Mouse (Mus musculus) heart, adult 2 months (tissue): ENCODE data around the gene Rimbp3. TPM values are rescaled to one million over a fixed set of nuclear protein-coding genes. Genes with fewer than 3 reads are reported as not detected.
A peak's percentile ranks its signal among the peaks of the same experiment; 100 is the strongest.

Experiments
- DNase-seq, 2 experiments: peaks; one replicate each; pipeline ENCODE4 v3.0.0; 2021
- H3K27ac ChIP-seq: fragments of 200-600 bp; 2 replicates; pipeline ENCODE4 v1.8.1; 2022
- H3K27me3 ChIP-seq: fragments of 200-500 bp; 2 replicates; pipeline ENCODE4 v1.6.1; 2012; ENCODE audit warnings: mild to moderate bottlenecking, low read length, inconsistent platforms, mixed read lengths; ENCODE audit not compliant: control insufficient read depth, insufficient read depth
- H3K36me3 ChIP-seq: fragments of 200-500 bp; 2 replicates; pipeline ENCODE4 v1.6.1; 2012; ENCODE audit warnings: low read length, inconsistent platforms; ENCODE audit not compliant: control insufficient read depth, insufficient read depth
- H3K4me1 ChIP-seq: fragments of 200-500 bp; 2 replicates; pipeline ENCODE4 v1.6.1; 2011; ENCODE audit warnings: low read length; ENCODE audit not compliant: control insufficient read depth, insufficient read depth
- H3K4me3 ChIP-seq: fragments of 200-600 bp; 2 replicates; pipeline ENCODE4 v1.8.1; 2022
- H3K79me2 ChIP-seq: fragments of 200-500 bp; replicated peaks from 2 replicates; pipeline ENCODE4 v1.6.1; 2012; ENCODE audit warnings: mild to moderate bottlenecking, inconsistent platforms, low read length, moderate library complexity, mixed read lengths; ENCODE audit not compliant: control insufficient read depth, insufficient read depth
- H3K9ac ChIP-seq: fragments of 200-500 bp; 2 replicates; pipeline ENCODE4 v1.6.1; 2012; ENCODE audit warnings: low read depth, mild to moderate bottlenecking, control low read depth, inconsistent platforms, low read length, mixed read lengths
- CTCF ChIP-seq: fragments of 200-600 bp; IDR thresholded peaks from 2 replicates; pipeline ENCODE4 v1.8.1; 2022; ENCODE audit warnings: antibody characterized with exemption, mild to moderate bottlenecking, moderate library complexity
- EP300 ChIP-seq: fragments of 200-500 bp; IDR thresholded peaks from 2 replicates; pipeline ENCODE4 v1.6.1; 2011; ENCODE audit warnings: low read depth, low read length, control low read depth; ENCODE audit not compliant: insufficient read depth
- POLR2A ChIP-seq: fragments of 200-500 bp; IDR thresholded peaks from 2 replicates; pipeline ENCODE4 v1.6.1; 2011; ENCODE audit warnings: mild to moderate bottlenecking, low read depth, low read length, control low read depth; ENCODE audit not compliant: insufficient read depth
- WGBS: fragments of 180-500 bp; shearing (Covaris S2); methylation state at CpG from one replicate; pipeline ENCODE4 v1.1.7; 2018; 5-methylcytosine and 5-hydroxymethylcytosine counted together
- intact Hi-C: fragments of 180-260 bp; cut with DNase I; formaldehyde crosslinking; loops from one replicate; pipeline ENCODE4 v1.15.1; 2025
- polyA plus RNA-seq: library from polyadenylated mRNA; depleted of rRNA; stranded (reverse); fragments of >200 nt; gene quantifications from 2 replicates; pipeline ENCODE4 v1.2.3, GENCODE M21; 2012
- total RNA-seq, 2 experiments: library from RNA; stranded (reverse); gene quantifications; 2 replicates each; pipeline ENCODE4 v1.2.3; 2021

Rimbp3 gene
- total and polyA plus RNA-seq, 3 experiments: 0.13 to 0.16 (median 0.14) TPM

DNA sequence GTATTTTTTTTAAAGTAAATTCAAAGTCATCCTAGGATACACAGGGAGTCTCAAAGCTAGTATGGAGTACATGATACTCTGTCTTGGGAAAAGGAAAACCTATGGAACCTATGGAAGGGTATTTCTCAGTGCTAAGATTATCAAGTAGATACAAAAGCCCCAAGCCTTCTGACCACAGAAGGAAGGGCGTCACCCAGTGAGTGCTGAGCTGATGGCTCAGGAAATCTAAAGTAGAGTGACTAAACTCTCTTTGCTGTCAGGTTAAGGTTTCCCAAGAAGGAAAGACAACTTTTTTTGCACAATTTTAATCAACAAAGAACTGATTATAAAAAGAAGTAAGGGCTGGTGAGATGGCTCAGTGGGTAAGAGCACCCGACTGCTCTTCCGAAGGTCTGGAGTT, 28.7 kb upstream of the Rimbp3 start:
- DNase-seq: no peak
- H3K27ac ChIP-seq: no peak overlapping the region
- peaks cover 19% of the 10 kb centered on the region for H3K36me3 ChIP-seq
- intact Hi-C loops: no loop called here
- TF ChIP-seq CTCF: no peak
- TF ChIP-seq EP300: no peak
- no peak for TF ChIP-seq POLR2A
- H3K79me2 ChIP-seq: peaks cover 9% of the 10 kb centered on the region
- no peak overlapping the region for H3K9ac ChIP-seq
- H3K4me1 ChIP-seq: peaks cover 11% of the 10 kb centered on the region
- 92% methylated on average over 3 of the region's 3 CpGs for WGBS
- no peaks in the 10 kb centered on the region for H3K27me3 ChIP-seq
- H3K4me3 ChIP-seq: no peak overlapping the region

DNA sequence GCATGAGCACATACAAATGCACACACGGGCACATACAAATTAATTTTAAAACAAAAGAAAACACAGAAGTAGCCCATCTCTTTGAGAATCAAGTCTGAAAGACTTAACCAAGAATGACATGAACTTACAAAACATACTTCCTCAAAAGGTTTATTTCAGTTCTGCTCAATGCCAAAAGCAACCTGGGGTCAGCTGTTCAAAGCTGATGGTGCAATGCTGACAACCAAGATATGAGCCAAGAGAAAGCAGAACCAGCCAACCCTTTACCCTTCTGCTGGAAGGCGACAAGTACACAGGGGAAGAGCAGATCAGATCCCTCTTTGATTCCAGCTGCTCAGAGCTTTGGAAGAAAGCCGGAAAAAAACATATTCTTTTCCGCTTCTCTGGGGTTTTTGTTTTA, 27.0 kb upstream of the Rimbp3 start:
- Histone ChIP-seq H3K27ac (no peak overlapping the region), H3K9ac (no peak overlapping the region), H3K36me3 (peaks cover 13% of the 10 kb centered on the region), H3K27me3 (no peaks in the 10 kb centered on the region), H3K4me3 (no peak overlapping the region), H3K79me2 (peaks cover 13% of the 10 kb centered on the region), H3K4me1 (peaks cover 11% of the 10 kb centered on the region)
- DNase-seq: peak in 1 of 2 experiments; percentile 61
- WGBS: 48% methylated on average over 4 of the region's 4 CpGs
- TF ChIP-seq CTCF: no peak
- no peak for TF ChIP-seq POLR2A
- TF ChIP-seq EP300: no peak
- intact Hi-C loops: no loop called here

GRCm38 (mm10) chr16:17182136-17182535, 26.3 kb upstream of the Rimbp3 start:
- 41% methylated on average over 2 of the region's 2 CpGs for WGBS
- intact Hi-C loops: no loop called here
- H3K27ac ChIP-seq: no peak overlapping the region

DNA sequence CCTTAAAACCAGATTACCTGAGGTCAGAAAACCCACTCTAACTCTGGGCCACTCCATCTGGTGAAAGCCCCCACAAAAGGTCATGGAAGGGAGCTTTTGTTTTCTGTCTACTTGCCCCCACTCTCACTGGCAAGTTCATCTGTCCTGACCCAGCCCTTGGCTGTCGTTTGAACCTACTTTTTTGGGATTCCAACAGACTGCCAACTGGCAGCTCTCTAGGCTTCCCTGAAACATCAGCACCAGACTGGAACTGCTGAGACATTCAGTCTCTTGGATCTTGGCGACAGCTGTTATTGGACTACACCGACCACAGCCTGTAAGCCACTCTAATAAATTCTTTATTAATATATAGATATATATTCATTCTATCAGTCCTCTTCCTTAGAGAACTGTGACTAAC, 25.4 kb upstream of the Rimbp3 start:
- peak in 1 of 2 experiments; percentile 11 for DNase-seq
- no peak overlapping the region for H3K9ac ChIP-seq
- peaks cover 12% of the 10 kb centered on the region for H3K36me3 ChIP-seq
- H3K79me2 ChIP-seq: peaks cover 8% of the 10 kb centered on the region
- no peak for TF ChIP-seq POLR2A
- TF ChIP-seq EP300: no peak
- TF ChIP-seq CTCF: no peak
- WGBS: 41% methylated on average over 3 of the region's 3 CpGs
- H3K4me3 ChIP-seq: no peak overlapping the region
- H3K4me1 ChIP-seq: peaks cover 6% of the 10 kb centered on the region
- H3K27me3 ChIP-seq: no peaks in the 10 kb centered on the region
- intact Hi-C loops: no loop called here
- H3K27ac ChIP-seq: no peak overlapping the region

More at GRCm38 (mm10) chr16:17182136-17182535, 26.3 kb upstream of the Rimbp3 start:
- Histone ChIP-seq H3K79me2 (peaks cover 13% of the 10 kb centered on the region), H3K27me3 (no peaks in the 10 kb centered on the region), H3K4me3 (no peak overlapping the region), H3K36me3 (peaks cover 13% of the 10 kb centered on the region), H3K9ac (no peak overlapping the region), H3K4me1 (peaks cover 11% of the 10 kb centered on the region)
- DNase-seq: no peak
- TF ChIP-seq CTCF (no peak), EP300 (no peak), POLR2A (no peak)

GRCm38 (mm10) chr16:17185475-17185874, 22.9 kb upstream of the Rimbp3 start:
- DNase-seq: no peak
- no peak overlapping the region for H3K9ac ChIP-seq
- H3K4me1 ChIP-seq: peaks cover 5% of the 10 kb centered on the region
- H3K79me2 ChIP-seq: peaks cover 8% of the 10 kb centered on the region
- no peak overlapping the region for H3K4me3 ChIP-seq
- no peaks in the 10 kb centered on the region for H3K27me3 ChIP-seq
- intact Hi-C loops: no loop called here
- no peak overlapping the region for H3K27ac ChIP-seq
- H3K36me3 ChIP-seq: peaks cover 9% of the 10 kb centered on the region
- no peak for TF ChIP-seq EP300
- TF ChIP-seq CTCF: no peak
- TF ChIP-seq POLR2A: no peak

- TF ChIP-seq CTCF: no peak
- TF ChIP-seq POLR2A: no peak
- no peak for TF ChIP-seq EP300
- Histone ChIP-seq H3K4me3 (no peak overlapping the region), H3K36me3 (peaks cover 4% of the 10 kb centered on the region; the same call in 1 of the 2 replicates), H3K27ac (no peak overlapping the region), H3K27me3 (no peaks in the 10 kb centered on the region), H3K4me1 (peaks cover 3% of the 10 kb centered on the region), H3K9ac (no peak overlapping the region), H3K79me2 (peaks cover 8% of the 10 kb centered on the region)
- intact Hi-C loops: no loop called here
- DNase-seq: no peak
- WGBS: 86% methylated on average over 4 of the region's 4 CpGs
These were observed 14.6 kb upstream of the Rimbp3 start for GRCm38 (mm10) chr16:17193823-17194222.
